Mouse (Mus musculus) adrenal gland, postnatal 10 days (tissue): ENCODE results near the gene Cped1. TPM values are rescaled to one million over a fixed set of nuclear protein-coding genes. Genes with fewer than 3 reads are reported as not detected.
"Not testable (repeated sequence)": the region's sequence is repeated elsewhere in the genome, so short reads cannot be mapped to it uniquely, and the experiment has no call there.

Experiments used
- DNase-seq: peaks from one replicate; pipeline ENCODE4 v3.0.0; 2021; ENCODE audit warnings: mixed read lengths
- total RNA-seq, 2 experiments: library from RNA; stranded (reverse); gene quantifications; 2 replicates each; pipeline ENCODE4 v1.2.3; 2021

The Cped1 gene
- total RNA-seq, 2 experiments from 2014 or later, result 25.6 to 27.2 TPM

GRCm38 (mm10) chr6:22026761-22027594 lies 41.3 kb downstream of the Cped1 start:
- no peak for DNase-seq

- DNase-seq, result no peak
These were observed 42.1 kb downstream of the Cped1 start for GRCm38 (mm10) chr6:22027854-22028253.

GRCm38 (mm10) chr6:22030381-22030780 lies 44.7 kb downstream of the Cped1 start:
- no peak for DNase-seq

GRCm38 (mm10) chr6:22033188-22033587 lies 47.5 kb downstream of the Cped1 start:
- DNase-seq, result no peak

GRCm38 (mm10) chr6:22035408-22035807 lies 49.7 kb downstream of the Cped1 start:
- no peak for DNase-seq

DNA sequence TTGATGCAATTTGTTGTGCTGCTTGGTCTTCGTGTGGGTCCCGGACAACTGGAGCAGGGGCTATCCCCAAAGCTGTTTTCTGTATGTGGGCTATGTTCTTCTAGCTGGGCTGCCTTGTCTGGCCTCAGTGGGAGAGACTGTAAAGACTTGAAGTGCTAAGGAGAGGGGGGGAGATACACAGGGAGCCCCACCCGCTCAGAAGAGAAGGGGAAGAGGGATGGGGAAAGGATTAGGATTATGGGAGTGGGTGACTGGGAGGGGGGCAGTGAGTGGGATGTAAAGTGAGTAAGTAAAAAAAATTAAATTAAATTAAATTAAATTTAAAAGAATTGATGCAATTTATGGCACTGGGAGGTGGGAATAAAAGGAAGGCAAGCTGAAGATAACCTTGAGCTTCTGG lies 50.2 kb downstream of the Cped1 start:
- no peak for DNase-seq

DNA sequence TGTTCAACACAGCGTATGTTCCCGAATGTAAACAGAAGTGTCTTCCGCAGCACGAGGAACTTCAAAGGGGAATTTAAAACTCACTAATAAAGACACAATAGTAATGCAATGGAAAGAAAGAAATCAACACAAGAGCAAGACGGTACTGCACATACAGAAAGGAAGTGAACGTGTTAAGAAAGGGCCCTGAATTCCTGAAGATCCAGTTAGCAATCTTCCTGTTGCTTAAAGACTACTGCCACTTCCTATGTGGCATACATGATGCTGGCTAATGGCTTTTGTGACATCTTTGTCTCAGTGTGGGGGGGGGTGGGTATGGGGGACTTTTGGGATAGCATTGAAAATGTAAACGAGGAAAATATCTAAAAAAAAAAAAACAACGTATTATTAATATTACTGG lies 50.7 kb downstream of the Cped1 start:
- no peak for DNase-seq

GRCm38 (mm10) chr6:22036911-22037310 lies 51.2 kb downstream of the Cped1 start:
- no peak for DNase-seq

GRCm38 (mm10) chr6:22037441-22038050 lies 51.8 kb downstream of the Cped1 start:
- DNase-seq, result no peak

DNA sequence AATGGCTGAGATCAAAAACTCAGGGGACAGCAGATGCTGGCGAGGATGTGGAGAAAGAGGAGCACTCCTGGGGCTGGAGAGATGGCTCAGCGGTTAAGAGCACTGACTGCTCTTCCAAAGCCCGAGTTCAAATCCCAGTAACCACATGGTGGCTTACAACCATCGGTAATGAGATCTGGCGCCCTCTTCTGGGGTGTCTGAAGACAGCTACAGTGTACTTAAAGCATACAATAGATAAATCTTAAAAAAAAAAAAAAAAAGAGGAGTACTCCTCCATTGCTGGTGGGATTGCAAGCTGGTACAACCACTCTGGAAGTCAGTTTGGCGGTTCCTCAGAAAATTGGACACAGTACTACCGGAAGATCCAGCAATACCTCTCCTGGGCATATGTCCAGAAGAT lies 54.0 kb downstream of the Cped1 start:
- not testable (repeated sequence) for DNase-seq

GRCm38 (mm10) chr6:22044880-22045605 lies 59.3 kb downstream of the Cped1 start:
- DNase-seq, result no peak

DNA sequence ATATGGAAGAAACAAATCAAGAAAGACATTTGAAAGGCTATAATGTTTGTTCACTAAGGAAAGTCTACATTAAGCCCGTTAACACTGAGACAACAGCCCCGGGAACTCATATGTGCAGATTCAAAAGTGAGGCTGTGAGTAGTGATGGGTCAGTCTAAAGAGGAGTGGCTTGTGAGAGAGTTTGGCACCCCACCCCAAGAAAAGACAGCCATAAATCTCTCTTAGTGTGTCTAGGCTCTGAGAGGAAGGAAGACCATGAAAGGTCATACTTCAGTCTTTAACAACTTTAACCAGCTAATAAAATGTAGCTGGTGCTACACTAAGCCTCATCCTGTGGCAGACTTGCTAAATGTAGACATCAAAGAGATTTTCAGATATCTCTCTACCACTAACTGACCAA lies 61.4 kb downstream of the Cped1 start:
- no peak for DNase-seq

DNA sequence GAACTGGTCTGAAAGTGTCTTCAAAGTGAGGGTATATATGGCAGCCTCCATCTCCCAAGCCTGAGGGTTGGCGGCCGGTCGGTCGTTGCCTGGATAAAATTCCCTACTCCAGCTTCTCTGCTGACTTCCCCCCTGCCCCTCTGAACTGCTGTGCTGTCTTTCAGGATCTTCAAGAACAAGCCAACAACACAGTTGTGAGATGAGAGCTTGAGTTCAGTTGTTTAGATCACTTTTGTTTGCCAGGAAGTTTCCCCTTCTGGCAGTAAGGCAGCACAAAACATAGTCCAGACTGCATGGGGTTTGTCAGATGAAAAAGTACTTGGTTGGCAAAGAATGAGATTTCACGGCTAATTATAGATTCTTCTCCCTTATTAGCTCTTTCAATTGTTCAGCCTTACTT lies 63.4 kb downstream of the Cped1 start:
- no peak for DNase-seq

- no peak for DNase-seq
These were observed 65.8 kb downstream of the Cped1 start for GRCm38 (mm10) chr6:22051526-22051925.

GRCm38 (mm10) chr6:22053014-22053413 lies 67.3 kb downstream of the Cped1 start:
- no peak for DNase-seq

DNA sequence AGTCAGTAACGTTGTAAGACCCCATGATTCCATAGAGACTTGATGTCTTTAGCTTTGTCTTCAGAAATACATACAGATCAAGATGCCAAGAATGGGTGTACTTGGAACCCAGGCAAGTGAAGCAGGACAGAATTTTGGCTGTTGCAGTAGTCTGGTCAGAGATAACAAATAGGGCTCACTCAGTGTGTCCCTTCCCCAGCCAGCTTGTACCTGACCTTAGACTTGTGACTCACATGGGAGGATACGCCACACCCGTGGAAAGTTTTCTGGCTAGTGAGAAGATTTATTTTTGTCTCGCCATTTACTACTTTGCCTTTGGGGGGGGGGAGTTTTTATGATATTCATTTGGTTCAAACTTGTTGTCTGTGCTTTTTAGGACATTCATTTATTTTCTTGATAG lies 78.6 kb downstream of the Cped1 start:
- DNase-seq, result peak; percentile 55

GRCm38 (mm10) chr6:22070603-22071322 lies 85.0 kb downstream of the Cped1 start:
- DNase-seq, result peak; percentile 5

DNA sequence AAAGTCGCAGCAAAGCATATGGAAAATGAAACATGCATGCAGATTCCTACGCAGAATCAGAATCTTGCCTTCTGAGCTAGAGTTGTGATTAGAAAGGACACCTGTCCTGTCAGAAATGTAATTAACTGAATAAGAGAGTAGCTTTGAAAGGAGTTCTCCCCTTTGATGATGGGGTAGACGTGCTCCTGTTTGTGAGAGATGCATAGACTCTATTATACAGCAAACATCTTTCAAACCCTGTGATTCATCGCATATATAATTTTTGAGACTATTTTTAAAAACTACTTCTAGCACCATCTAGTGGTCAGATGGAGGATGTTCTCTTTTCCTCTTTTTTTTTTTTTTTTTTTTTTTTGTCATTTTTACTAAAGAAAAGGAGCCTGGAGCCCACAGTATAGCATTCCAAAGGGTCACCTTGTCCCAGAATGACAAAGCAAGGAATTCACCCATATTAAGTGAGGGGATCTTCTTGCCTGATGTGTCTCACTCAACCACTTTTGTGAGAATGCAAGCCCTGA lies 85.7 kb downstream of the Cped1 start:
- DNase-seq, result no peak

- no peak for DNase-seq
These were observed 87.0 kb downstream of the Cped1 start for GRCm38 (mm10) chr6:22072737-22073136.

DNA sequence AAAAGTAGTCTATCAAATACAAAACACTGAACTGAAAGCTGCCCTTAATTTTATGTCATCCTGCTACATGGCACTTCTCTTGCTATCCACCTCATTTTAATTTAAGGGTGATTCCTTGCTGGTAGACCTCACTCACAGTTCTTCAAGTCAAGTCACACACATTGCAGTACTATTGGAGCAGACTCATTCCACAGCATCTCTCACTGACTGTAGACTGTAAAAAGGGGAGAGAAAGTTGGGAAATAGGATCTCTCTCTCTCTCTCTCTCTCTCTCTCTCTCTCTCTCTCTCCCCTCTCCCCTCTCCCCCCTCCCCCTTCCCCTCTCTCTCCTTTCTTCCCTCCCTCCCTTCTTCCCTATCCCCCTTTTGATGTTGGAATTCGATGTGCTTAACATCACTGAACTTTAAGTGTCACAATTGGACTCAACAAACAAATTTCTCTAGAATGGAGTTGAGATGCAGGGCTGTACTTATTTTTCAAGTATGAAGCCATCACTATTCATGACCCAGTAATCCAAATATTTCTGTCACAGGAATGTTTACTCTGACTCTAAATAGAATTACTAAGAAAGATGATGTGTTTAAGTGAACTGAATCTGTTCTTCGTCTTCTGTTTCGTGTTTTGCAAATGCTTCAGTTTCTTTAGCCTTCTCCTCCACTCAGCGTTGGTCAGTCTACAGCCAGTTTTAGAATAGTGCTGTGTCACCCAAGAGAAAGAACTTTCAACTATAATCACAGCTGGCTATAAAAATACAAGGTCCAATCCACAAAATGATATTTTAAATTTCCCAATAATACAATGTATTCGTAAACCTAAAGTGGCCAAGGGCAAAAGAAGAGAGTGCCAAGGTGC lies 88.7 kb downstream of the Cped1 start:
- DNase-seq, result no peak

DNA sequence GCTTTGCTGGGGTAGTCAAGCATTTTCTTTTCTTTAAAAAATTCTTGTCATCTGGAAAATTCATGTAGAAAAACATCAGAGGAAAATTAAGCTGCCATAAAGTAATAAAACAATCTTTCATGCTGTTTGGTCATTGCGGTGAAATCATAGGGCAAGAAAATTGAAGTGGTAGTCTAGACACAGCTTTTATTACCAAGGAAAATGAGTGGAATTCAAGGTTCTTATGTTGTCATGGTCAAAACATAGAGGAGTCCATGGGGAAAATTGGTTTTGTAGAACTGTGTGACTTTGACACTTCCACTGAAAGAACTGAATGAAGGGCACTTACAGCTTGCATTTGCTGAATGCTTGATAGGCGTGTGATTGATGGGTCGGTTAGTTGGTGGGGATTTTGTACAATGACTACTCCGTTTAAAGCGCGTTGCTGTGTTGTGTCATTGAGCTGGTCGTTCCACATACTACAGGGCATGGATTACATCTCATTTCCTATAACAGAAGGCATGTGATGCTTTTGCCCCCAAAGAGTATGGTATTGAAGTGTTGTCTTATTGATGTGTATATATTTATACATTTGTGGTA lies 93.1 kb downstream of the Cped1 start:
- DNase-seq, result no peak
